Mouse (Mus musculus) testis, adult 2 months (tissue): ENCODE results near the gene Ubxn6.

ENCODE experiments used
- CTCF ChIP-seq: fragments of 200-500 bp; IDR thresholded peaks from 2 replicates; pipeline ENCODE4 v1.5.1; 2012; ENCODE audit warnings: low read depth, mild to moderate bottlenecking, inconsistent platforms, low read length, moderate library complexity; ENCODE audit not compliant: control insufficient read depth, insufficient read depth, insufficient replicate concordance
- POLR2A ChIP-seq: fragments of 200-500 bp; IDR thresholded peaks from 2 replicates; pipeline ENCODE4 v1.6.1; 2012; ENCODE audit warnings: low read depth, mild to moderate bottlenecking, inconsistent platforms, low read length, moderate library complexity; ENCODE audit not compliant: control insufficient read depth

- TF ChIP-seq CTCF, result no peak
- TF ChIP-seq POLR2A, result no peak
Observed at GRCm38 (mm10) chr17:56121826-56122225, 47.0 kb upstream of the Ubxn6 start, which contains the start of gene Lrg1.
